Mouse (Mus musculus): Measurements from ENCODE around the gene Tcfl5.

DNA sequence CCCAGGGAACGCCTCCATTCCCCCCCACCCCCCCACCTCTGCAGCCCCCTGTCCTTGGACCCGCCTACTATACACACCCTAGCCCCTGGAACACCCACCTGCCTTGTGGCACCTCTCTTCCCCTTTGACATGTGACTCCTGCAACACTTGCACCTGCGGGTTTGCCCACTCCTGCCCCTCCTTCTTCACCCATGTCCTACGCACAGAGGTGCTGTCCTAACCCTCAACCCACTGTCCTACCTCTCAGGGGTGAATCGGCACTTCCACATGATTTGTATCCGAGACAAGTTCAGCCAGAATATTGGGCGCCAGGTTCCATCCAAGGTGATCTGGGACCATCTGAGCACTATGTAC lies 59.4 kb downstream of the Tcfl5 start:
- TF ChIP-seq GATA1 (IDR thresholded peaks at IDR 0.05; ENCODE audit: low read length) (no peak), TAL1 (IDR thresholded peaks at IDR 0.05; ENCODE audit: low read length) (no peak)

Data from erythroblast, embryonic 14.5 days (primary cell).